ENCODE assay signal across 11 mouse cellular contexts in genomic region chr11:18745840-18746239, GRCm38 (mm10).
A peak's percentile ranks its signal among the peaks of the same experiment; 100 is the strongest.
DNase-seq lines count a peak whose midpoint lies in the region; ATAC-seq and TF ChIP-seq lines count a peak whose summit lies in the region.
"Had no signal": no experiment of that assay in that cellular context is flagged by ENCODE, and none has a peak within 500 bp of the region (broad histone marks: within the 10 kb centered on the region; RNA-seq: fewer than 3 reads in every experiment).

No protein-coding gene starts in this region.

- ATAC-seq in heart, embryonic 13.5 days (ENCODE audit: extremely low read depth, insufficient number of reproducible peaks, low FRiP score, low TSS enrichment): no peak; the same call in 1 of the 2 replicates
- no peak for ATAC-seq in hindbrain, postnatal 0 days

- no peak for DNase-seq in heart, adult 8-10 months (ENCODE audit: low spot score)
- peak; percentile 60 for DNase-seq in embryo, embryonic 10 days (ENCODE audit: low spot score)
- DNase-seq in hindbrain, postnatal 0 days (ENCODE audit: low spot score): peak; percentile 39
- peak; percentile 72 for DNase-seq in mesoderm, embryonic 11.5 days (ENCODE audit: low read depth, low spot score)
- DNase-seq in gastrocnemius, postnatal 10 days: no peak
- no peak for DNase-seq in spleen, adult 18-20 months
- DNase-seq in right cerebral cortex, postnatal 14 days: no peak
- DNase-seq: cerebellum, adult 9-11 months; thymus, postnatal 14 days had no signal

- H3K27ac ChIP-seq in heart, embryonic 13.5 days (replicated peaks): no peak overlapping the region; the same call in 1 of the 2 replicates
- peak overlapping the region; percentile 55; the same call in 1 of the 2 replicates for H3K27ac ChIP-seq in hindbrain, postnatal 0 days
- H3K27ac ChIP-seq: forebrain, embryonic 12.5 days had no signal

- no peaks in the 10 kb centered on the region for H3K9me3 ChIP-seq in heart, embryonic 13.5 days
- no peaks in the 10 kb centered on the region for H3K9me3 ChIP-seq in hindbrain, postnatal 0 days (ENCODE audit: low read length)
- H3K9me3 ChIP-seq: forebrain, embryonic 12.5 days had no signal

- H3K4me3 ChIP-seq in heart, embryonic 13.5 days: no peak overlapping the region
- no peak overlapping the region for H3K4me3 ChIP-seq in hindbrain, postnatal 0 days (ENCODE audit: low read length)
- H3K4me3 ChIP-seq: forebrain, embryonic 12.5 days had no signal

- no peak overlapping the region for H3K9ac ChIP-seq in heart, embryonic 13.5 days
- no peak overlapping the region for H3K9ac ChIP-seq in hindbrain, postnatal 0 days (replicated peaks; ENCODE audit: low read length)
- H3K9ac ChIP-seq: forebrain, embryonic 12.5 days had no signal

- 38% methylated on average over 10 of the region's 10 CpGs for whole genome bisulfite sequencing in heart, embryonic 13.5 days
- WGBS in hindbrain, postnatal 0 days: 35% methylated on average over 10 of the region's 10 CpGs

- peak overlapping the region; percentile 39 for H3K4me2 ChIP-seq in heart, embryonic 13.5 days
- peak overlapping the region; percentile 16 for H3K4me2 ChIP-seq in hindbrain, postnatal 0 days (ENCODE audit: low read depth, low read length)
- H3K4me2 ChIP-seq: forebrain, embryonic 12.5 days had no signal

- TF ChIP-seq CTCF in hindbrain, postnatal 0 days (IDR thresholded peaks at IDR 0.05; ENCODE audit: low read depth): no peak

- H3K36me3 ChIP-seq in heart, embryonic 13.5 days: no peaks in the 10 kb centered on the region
- no peaks in the 10 kb centered on the region for H3K36me3 ChIP-seq in hindbrain, postnatal 0 days (ENCODE audit: insufficient read depth, low read length)
- H3K36me3 ChIP-seq: forebrain, embryonic 12.5 days had no signal

- peaks cover 32% of the 10 kb centered on the region for H3K4me1 ChIP-seq in heart, embryonic 13.5 days
- H3K4me1 ChIP-seq in hindbrain, postnatal 0 days (ENCODE audit: insufficient read depth, low read length): 0 out of 2 replicates have a peak, but pooled peaks cover 4% of the 10 kb centered on the region

- H3K27me3 ChIP-seq in heart, embryonic 13.5 days (replicated peaks): no peaks in the 10 kb centered on the region
- no peaks in the 10 kb centered on the region for H3K27me3 ChIP-seq in hindbrain, postnatal 0 days (ENCODE audit: insufficient read depth, low read length)

Comparison
In these comparisons a context has a peak if more than half of its experiments do, and no peak if none do; other contexts are left out.
1. DNase-seq: peak in embryo, embryonic 10 days (single experiment), hindbrain, postnatal 0 days (single experiment) and mesoderm, embryonic 11.5 days (single experiment); none in heart, adult 8-10 months (single experiment), gastrocnemius, postnatal 10 days (single experiment), spleen, adult 18-20 months (0 of 2) and right cerebral cortex, postnatal 14 days (single experiment).